Mouse (Mus musculus) kidney, adult 2 months (tissue): ENCODE data around the gene Tgds. TPM values are rescaled to one million over a fixed set of nuclear protein-coding genes. Genes with fewer than 3 reads are reported as not detected.

ENCODE experiments used
- DNase-seq: peaks from one replicate; pipeline ENCODE4 v3.0.0; 2021
- H3K27ac ChIP-seq: fragments of 200-500 bp; 2 replicates; pipeline ENCODE4 v1.5.1; 2012; ENCODE audit warnings: low read depth, low read length, control low read depth, inconsistent platforms; ENCODE audit not compliant: insufficient read depth
- H3K27me3 ChIP-seq: fragments of 200-500 bp; replicated peaks from 2 replicates; pipeline ENCODE4 v1.6.1; 2012; ENCODE audit warnings: mild to moderate bottlenecking, moderate library complexity, low read length, inconsistent platforms; ENCODE audit not compliant: control insufficient read depth, insufficient read depth
- H3K36me3 ChIP-seq: fragments of 200-500 bp; 2 replicates; pipeline ENCODE4 v1.6.1; 2012; ENCODE audit warnings: mild to moderate bottlenecking, moderate library complexity, low read length, inconsistent platforms; ENCODE audit not compliant: control insufficient read depth, insufficient read depth
- H3K4me1 ChIP-seq: fragments of 200-500 bp; 2 replicates; pipeline ENCODE4 v1.6.1; 2011; ENCODE audit warnings: low read length; ENCODE audit not compliant: control insufficient read depth, insufficient read depth
- H3K4me3 ChIP-seq: fragments of 200-500 bp; 2 replicates; pipeline ENCODE4 v1.5.1; 2011; ENCODE audit warnings: mild to moderate bottlenecking, low read depth, low read length, control low read depth; ENCODE audit not compliant: insufficient read depth
- CTCF ChIP-seq: fragments of 200-500 bp; conservative IDR thresholded peaks from 2 replicates; pipeline ENCODE4 v1.5.1; 2011; ENCODE audit warnings: low read depth, mild to moderate bottlenecking, control low read depth, low read length, moderate library complexity, mixed read lengths; ENCODE audit not compliant: insufficient read depth, insufficient read length
- POLR2A ChIP-seq: fragments of 200-500 bp; IDR thresholded peaks from one replicate; pipeline ENCODE4 v1.6.1; 2011; ENCODE audit warnings: low read depth, low read length, control low read depth
- WGBS: fragments of 180-500 bp; shearing (Covaris S2); methylation state at CpG from one replicate; pipeline ENCODE4 v1.1.7; 2018; 5-methylcytosine and 5-hydroxymethylcytosine counted together
- polyA plus RNA-seq: library from polyadenylated mRNA; depleted of rRNA; stranded (reverse); fragments of >200 nt; gene quantifications from 2 replicates; pipeline ENCODE4 v1.2.3, GENCODE M21; 2012; rRNA removed

Tgds gene
- polyA plus RNA-seq, 1 experiment, result 15.9 TPM

DNA sequence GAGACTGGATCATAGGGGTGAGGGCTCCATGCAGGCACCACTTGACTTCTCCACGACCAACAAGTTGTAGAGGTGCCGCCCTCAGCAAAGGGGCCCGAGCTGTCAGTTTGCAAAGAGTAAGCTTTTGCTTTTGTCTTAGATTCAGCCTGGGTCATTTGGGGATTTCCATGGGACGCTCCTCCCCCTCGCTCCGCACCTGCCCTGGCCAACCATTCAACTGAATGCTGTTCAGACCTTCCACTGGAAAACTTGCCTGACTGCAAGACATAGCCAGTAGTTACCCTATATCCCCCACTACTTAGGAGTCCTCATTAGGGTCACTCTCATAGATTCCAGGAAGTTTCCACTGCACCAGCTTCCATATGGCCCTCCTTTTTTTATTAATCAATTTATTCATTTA lies 48.7 kb downstream of the Tgds start:
- Histone ChIP-seq H3K27ac (no peak overlapping the region), H3K4me1 (no peaks in the 10 kb centered on the region), H3K36me3 (no peaks in the 10 kb centered on the region), H3K4me3 (no peak overlapping the region), H3K27me3 (no peaks in the 10 kb centered on the region)
- TF ChIP-seq CTCF, result no peak
- no peak for TF ChIP-seq POLR2A
- 89% methylated on average over 6 of the region's 6 CpGs for WGBS
- no peak for DNase-seq

DNA sequence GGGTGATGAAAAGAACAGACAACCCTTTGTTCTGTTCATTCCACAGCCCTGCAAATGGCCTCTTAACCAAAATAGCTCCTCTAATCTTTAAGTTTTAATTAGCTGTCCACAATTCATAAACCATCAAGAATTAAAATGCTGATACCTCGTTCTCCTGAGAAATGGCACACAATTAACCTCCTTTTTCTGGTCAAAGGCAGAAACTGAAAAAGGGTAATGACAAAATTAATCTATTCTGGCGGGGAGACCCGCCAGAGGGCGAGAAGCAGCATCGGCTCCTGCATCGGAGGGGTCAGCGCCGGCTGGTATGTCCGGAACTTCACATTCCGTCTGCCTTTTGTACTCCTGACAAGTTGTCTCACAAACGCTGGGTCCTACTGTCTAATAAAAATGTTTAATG lies 51.9 kb downstream of the Tgds start:
- H3K36me3 ChIP-seq, result no peaks in the 10 kb centered on the region
- DNase-seq, result no peak
- WGBS, result 36% methylated on average over 11 of the region's 11 CpGs

DNA sequence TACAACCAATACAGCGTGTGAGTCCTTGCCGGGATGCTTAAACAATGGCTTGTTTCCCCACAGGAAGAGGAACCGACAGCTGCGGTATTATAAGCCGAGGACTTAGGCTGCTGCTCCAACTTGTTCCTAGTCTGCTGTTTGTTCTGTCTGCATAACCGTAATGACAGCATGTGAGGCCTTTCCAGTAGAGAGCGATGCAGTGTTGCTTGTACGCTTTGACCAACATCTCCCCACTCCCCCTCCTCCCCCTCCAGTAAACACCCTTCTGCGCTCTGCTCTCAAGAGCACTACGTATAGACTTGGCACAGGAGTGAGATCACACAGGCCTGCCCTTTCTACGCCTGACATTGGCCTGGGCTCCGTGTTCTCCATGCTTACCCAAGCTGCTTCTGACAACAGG lies 62.5 kb downstream of the Tgds start:
- DNase-seq, result no peak

More for the DNA sequence above, 51.9 kb downstream of the Tgds start:
- H3K27ac ChIP-seq, result no peak overlapping the region
- TF ChIP-seq POLR2A (no peak), CTCF (no peak)
- no peaks in the 10 kb centered on the region for H3K4me1 ChIP-seq
- no peaks in the 10 kb centered on the region for H3K27me3 ChIP-seq
- no peak overlapping the region for H3K4me3 ChIP-seq

DNA sequence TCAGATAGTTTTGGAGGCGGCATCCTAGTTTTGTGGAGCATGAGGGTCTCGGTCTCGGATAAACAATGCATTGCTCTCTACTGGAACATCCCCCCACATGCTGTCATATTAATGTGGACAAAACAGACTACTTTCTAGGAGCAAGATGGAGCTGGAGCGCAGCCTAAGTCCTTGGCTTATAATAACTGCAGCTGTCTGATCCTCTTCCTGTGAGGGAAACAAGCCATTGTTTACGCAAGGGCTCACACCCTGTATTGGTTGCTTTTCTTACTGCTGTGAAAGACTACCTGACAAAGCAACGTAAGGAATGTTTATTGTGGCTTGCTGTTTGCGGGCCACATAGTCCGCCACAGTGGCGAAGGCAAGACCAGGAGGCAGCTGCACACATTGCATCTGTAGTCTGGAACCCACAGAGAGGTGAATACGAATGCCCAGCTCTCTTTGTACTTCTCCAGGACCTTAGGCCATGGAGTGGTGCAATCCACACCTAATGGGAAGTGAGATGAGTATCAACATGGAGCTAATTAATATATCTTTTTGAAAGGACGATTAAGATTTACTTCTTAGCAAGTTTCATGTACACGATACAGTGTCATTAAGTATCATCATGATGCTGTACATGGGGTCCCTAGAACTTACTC lies 63.0 kb downstream of the Tgds start:
- Histone ChIP-seq H3K27ac (no peak overlapping the region), H3K36me3 (no peaks in the 10 kb centered on the region), H3K27me3 (no peaks in the 10 kb centered on the region), H3K4me1 (no peaks in the 10 kb centered on the region), H3K4me3 (no peak overlapping the region)
- peak; percentile 35 for DNase-seq
- TF ChIP-seq CTCF, result no peak
- TF ChIP-seq POLR2A, result no peak
- 71% methylated on average over 12 of the region's 12 CpGs for WGBS

More for the DNA sequence above, 62.5 kb downstream of the Tgds start:
- no peaks in the 10 kb centered on the region for H3K4me1 ChIP-seq
- 71% methylated on average over 12 of the region's 12 CpGs for WGBS
- no peak overlapping the region for H3K27ac ChIP-seq
- TF ChIP-seq CTCF, result no peak
- no peak for TF ChIP-seq POLR2A
- H3K4me3 ChIP-seq, result no peak overlapping the region
- H3K36me3 ChIP-seq, result no peaks in the 10 kb centered on the region
- H3K27me3 ChIP-seq, result no peaks in the 10 kb centered on the region

Other genes with a start within 250 kb of the Tgds start
- gene Dct, start 80.5 kb downstream of the Tgds start, polyA plus RNA-seq, result 0.18 and 0.25 TPM in 2 replicates
- gene Gpr180, start 4.4 kb upstream of the Tgds start, polyA plus RNA-seq, result 34.6 and 36.7 TPM in 2 replicates
- gene Sox21, start 104.3 kb upstream of the Tgds start, polyA plus RNA-seq, result not detected in 2 replicates
- gene Gm9376, start 134.2 kb upstream of the Tgds start, polyA plus RNA-seq, result not detected in 2 replicates